Mouse (Mus musculus) small intestine, adult 2 months (tissue): ENCODE measurements around the gene Alkbh5. TPM values are rescaled to one million over a fixed set of nuclear protein-coding genes. Genes with fewer than 3 reads are reported as not detected.

Experiments used
- H3K27ac ChIP-seq: fragments of 200-500 bp; 2 replicates; pipeline ENCODE4 v1.5.1; 2012; ENCODE audit warnings: low read depth, low read length, control low read depth, inconsistent platforms; ENCODE audit not compliant: insufficient read depth
- H3K27me3 ChIP-seq: fragments of 200-500 bp; 2 replicates; pipeline ENCODE4 v1.6.1; 2012; ENCODE audit warnings: mild to moderate bottlenecking, moderate library complexity, low read length, inconsistent platforms; ENCODE audit not compliant: control insufficient read depth, insufficient read depth
- H3K36me3 ChIP-seq: fragments of 200-500 bp; 2 replicates; pipeline ENCODE4 v1.6.1; 2012; ENCODE audit warnings: mild to moderate bottlenecking, low read length, control low read depth, inconsistent platforms; ENCODE audit not compliant: control insufficient read depth, insufficient read depth
- H3K4me1 ChIP-seq: fragments of 200-500 bp; 2 replicates; pipeline ENCODE4 v1.6.1; 2012; ENCODE audit warnings: low read length, inconsistent platforms, mixed read lengths; ENCODE audit not compliant: control insufficient read depth, insufficient read depth, insufficient read length
- H3K4me3 ChIP-seq: fragments of 200-500 bp; 2 replicates; pipeline ENCODE4 v1.5.1; 2012; ENCODE audit warnings: low read depth, mild to moderate bottlenecking, control low read depth, inconsistent platforms, low read length, moderate library complexity
- CTCF ChIP-seq: fragments of 200-500 bp; IDR thresholded peaks from 2 replicates; pipeline ENCODE4 v1.5.1; 2012; ENCODE audit warnings: low read depth, mild to moderate bottlenecking, control low read depth, inconsistent platforms, low read length, moderate library complexity, mixed read lengths; ENCODE audit not compliant: insufficient replicate concordance, insufficient read length; ENCODE audit errors: extremely low read depth
- POLR2A ChIP-seq: fragments of 200-500 bp; IDR thresholded peaks from 2 replicates; pipeline ENCODE4 v1.6.1; 2012; ENCODE audit warnings: low read depth, mild to moderate bottlenecking, control low read depth, inconsistent platforms, low read length, moderate library complexity
- WGBS: fragments of 180-500 bp; shearing (Covaris S2); methylation state at CpG from one replicate; pipeline ENCODE4 v1.1.7; 2018; 5-methylcytosine and 5-hydroxymethylcytosine counted together
- polyA plus RNA-seq: library from polyadenylated mRNA; depleted of rRNA; stranded (reverse); fragments of >200 nt; gene quantifications from 2 replicates; pipeline ENCODE4 v1.2.3, GENCODE M21; 2012

The Alkbh5 gene
- polyA plus RNA-seq, 1 experiment = 20.4 TPM

- WGBS = 79% methylated on average over 2 of the region's 2 CpGs
- Histone ChIP-seq H3K4me3 (no peak overlapping the region), H3K27ac (no peak overlapping the region), H3K36me3 (no peaks in the 10 kb centered on the region), H3K4me1 (peaks cover 2% of the 10 kb centered on the region; the same call in 1 of the 2 replicates), H3K27me3 (peaks cover 2% of the 10 kb centered on the region; the same call in 1 of the 2 replicates)
- TF ChIP-seq POLR2A (no peak), CTCF (no peak)
Observed at GRCm38 (mm10) chr11:60512520-60512919, 23.7 kb upstream of the Alkbh5 start.

GRCm38 (mm10) chr11:60514941-60515340 lies 21.2 kb upstream of the Alkbh5 start:
- peaks cover 2% of the 10 kb centered on the region; the same call in 1 of the 2 replicates for H3K27me3 ChIP-seq
- H3K27ac ChIP-seq = no peak overlapping the region
- no peak for TF ChIP-seq CTCF
- TF ChIP-seq POLR2A = no peak
- peaks cover 2% of the 10 kb centered on the region; the same call in 1 of the 2 replicates for H3K4me1 ChIP-seq
- no peaks in the 10 kb centered on the region for H3K36me3 ChIP-seq
- WGBS = 55% methylated on average over 2 of the region's 2 CpGs
- no peak overlapping the region for H3K4me3 ChIP-seq

GRCm38 (mm10) chr11:60518305-60518704 lies 17.9 kb upstream of the Alkbh5 start:
- peaks cover 2% of the 10 kb centered on the region; the same call in 1 of the 2 replicates for H3K4me1 ChIP-seq
- no peaks in the 10 kb centered on the region for H3K36me3 ChIP-seq
- 57% methylated on average over 4 of the region's 4 CpGs for WGBS
- H3K4me3 ChIP-seq = no peak overlapping the region
- H3K27ac ChIP-seq = no peak overlapping the region
- H3K27me3 ChIP-seq = no peaks in the 10 kb centered on the region
- TF ChIP-seq POLR2A = no peak
- TF ChIP-seq CTCF = no peak

GRCm38 (mm10) chr11:60522027-60522426 lies 14.2 kb upstream of the Alkbh5 start:
- no peak overlapping the region for H3K27ac ChIP-seq
- no peaks in the 10 kb centered on the region for H3K36me3 ChIP-seq
- H3K27me3 ChIP-seq = no peaks in the 10 kb centered on the region
- WGBS = 78% methylated on average over 5 of the region's 5 CpGs
- TF ChIP-seq CTCF = no peak
- TF ChIP-seq POLR2A = no peak
- no peak overlapping the region for H3K4me3 ChIP-seq
- H3K4me1 ChIP-seq = no peaks in the 10 kb centered on the region

- H3K4me1 ChIP-seq = no peaks in the 10 kb centered on the region
- WGBS = 90% methylated on average over 6 of the region's 6 CpGs
- no peaks in the 10 kb centered on the region for H3K27me3 ChIP-seq
- no peak overlapping the region for H3K4me3 ChIP-seq
- no peaks in the 10 kb centered on the region for H3K36me3 ChIP-seq
- no peak overlapping the region for H3K27ac ChIP-seq
- TF ChIP-seq CTCF (no peak), POLR2A (no peak)
Observed at GRCm38 (mm10) chr11:60522661-60523365, 13.4 kb upstream of the Alkbh5 start.

- 75% methylated on average over 4 of the region's 4 CpGs for WGBS
- H3K27me3 ChIP-seq = no peaks in the 10 kb centered on the region
- no peaks in the 10 kb centered on the region for H3K36me3 ChIP-seq
- no peak overlapping the region for H3K4me3 ChIP-seq
- no peak overlapping the region for H3K27ac ChIP-seq
- TF ChIP-seq CTCF = no peak
- TF ChIP-seq POLR2A = no peak
- H3K4me1 ChIP-seq = no peaks in the 10 kb centered on the region
Observed at GRCm38 (mm10) chr11:60526461-60526860, 9.7 kb upstream of the Alkbh5 start.

- peaks cover 3% of the 10 kb centered on the region for H3K4me1 ChIP-seq
- whole genome bisulfite sequencing = 85% methylated on average over 2 of the region's 2 CpGs
- H3K27me3 ChIP-seq = no peaks in the 10 kb centered on the region
- H3K27ac ChIP-seq = no peak overlapping the region
- H3K36me3 ChIP-seq = no peaks in the 10 kb centered on the region
- TF ChIP-seq POLR2A (no peak), CTCF (no peak)
- no peak overlapping the region for H3K4me3 ChIP-seq
Observed at GRCm38 (mm10) chr11:60535676-60536075, 505 bp upstream of the Alkbh5 start.
